ENCODE assay signal across 17 mouse cellular contexts in genomic region chr11:60246077-60246476, GRCm38 (mm10). TPM values are rescaled to one million over a fixed set of nuclear protein-coding genes. Genes with fewer than 3 reads are reported as not detected.
DNase-seq lines count a peak whose midpoint lies in the region; ATAC-seq and TF ChIP-seq lines count a peak whose summit lies in the region.
"Had no signal": no experiment of that assay in that cellular context is flagged by ENCODE, and none has a peak within 500 bp of the region (broad histone marks: within the 10 kb centered on the region; RNA-seq: fewer than 3 reads in every experiment).

No protein-coding gene starts in this region.

- H3K4me3 ChIP-seq in hindbrain, postnatal 0 days (ENCODE audit: low read length): no peak overlapping the region
- no peak overlapping the region for H3K4me3 ChIP-seq in hindbrain, embryonic 10.5 days
- H3K4me3 ChIP-seq in midbrain, postnatal 0 days (ENCODE audit: low read depth, low read length): no peak overlapping the region
- no peak overlapping the region for H3K4me3 ChIP-seq in midbrain, embryonic 15.5 days
- H3K4me3 ChIP-seq in limb, embryonic 10.5 days: no peak overlapping the region
- H3K4me3 ChIP-seq: hindbrain, embryonic 13.5 days; limb, embryonic 15.5 days; midbrain, embryonic 12.5 days had no signal

- no peaks in the 10 kb centered on the region for H3K4me1 ChIP-seq in hindbrain, postnatal 0 days (ENCODE audit: insufficient read depth, low read length)
- peaks cover 28% of the 10 kb centered on the region for H3K4me1 ChIP-seq in hindbrain, embryonic 10.5 days (replicated peaks)
- H3K4me1 ChIP-seq in midbrain, postnatal 0 days (ENCODE audit: insufficient read depth, low read length): no peaks in the 10 kb centered on the region
- peaks cover 16% of the 10 kb centered on the region for H3K4me1 ChIP-seq in midbrain, embryonic 15.5 days
- H3K4me1 ChIP-seq in limb, embryonic 10.5 days: peaks cover 33% of the 10 kb centered on the region

- DNase-seq in cerebellum, postnatal 25 days: peak; percentile 50 to 56
- DNase-seq in hindbrain, postnatal 0 days (ENCODE audit: low spot score): peak; percentile 35
- no peak for DNase-seq in hindbrain, embryonic 10.5 days (ENCODE audit: low spot score)
- DNase-seq in midbrain, postnatal 0 days (ENCODE audit: low spot score): peak; percentile 27
- no peak for DNase-seq in limb, embryonic 10.5 days (ENCODE audit: low spot score)
- DNase-seq in kidney, adult 8-10 months: no peak
- DNase-seq: adrenal gland, postnatal 25 days; gastrocnemius, postnatal 25 days; kidney, adult 11 months; kidney, postnatal 14 days; liver, postnatal 0 days; lung, postnatal 36 days had no signal

- H3K9me3 ChIP-seq in hindbrain, postnatal 0 days (ENCODE audit: low read length): no peaks in the 10 kb centered on the region
- no peaks in the 10 kb centered on the region for H3K9me3 ChIP-seq in hindbrain, embryonic 10.5 days
- no peaks in the 10 kb centered on the region for H3K9me3 ChIP-seq in midbrain, postnatal 0 days (ENCODE audit: low read length)
- no peaks in the 10 kb centered on the region for H3K9me3 ChIP-seq in midbrain, embryonic 15.5 days
- no peaks in the 10 kb centered on the region for H3K9me3 ChIP-seq in limb, embryonic 10.5 days (replicated peaks)
- H3K9me3 ChIP-seq: hindbrain, embryonic 13.5 days; limb, embryonic 15.5 days; midbrain, embryonic 12.5 days had no signal

- no peak overlapping the region for H3K4me2 ChIP-seq in hindbrain, postnatal 0 days (ENCODE audit: low read depth, low read length)
- H3K4me2 ChIP-seq in midbrain, postnatal 0 days (ENCODE audit: low read depth, low read length, poor library complexity, severe bottlenecking): no peak overlapping the region
- H3K4me2 ChIP-seq in midbrain, embryonic 15.5 days: no peak overlapping the region
- H3K4me2 ChIP-seq: hindbrain, embryonic 13.5 days; limb, embryonic 15.5 days; midbrain, embryonic 12.5 days had no signal

- TF ChIP-seq CTCF in hindbrain, postnatal 0 days (IDR thresholded peaks at IDR 0.05; ENCODE audit: low read depth): no peak
- TF ChIP-seq CTCF in midbrain, postnatal 0 days (IDR thresholded peaks at IDR 0.05): no peak

- no peak overlapping the region for H3K27ac ChIP-seq in hindbrain, postnatal 0 days
- H3K27ac ChIP-seq in hindbrain, embryonic 10.5 days: no peak overlapping the region
- H3K27ac ChIP-seq in midbrain, postnatal 0 days (ENCODE audit: low read depth, low read length): no peak overlapping the region
- H3K27ac ChIP-seq in midbrain, embryonic 15.5 days: no peak overlapping the region
- peak overlapping the region; percentile 56; the same call in 1 of the 2 replicates for H3K27ac ChIP-seq in limb, embryonic 10.5 days
- H3K27ac ChIP-seq: hindbrain, embryonic 13.5 days; limb, embryonic 15.5 days; midbrain, embryonic 12.5 days had no signal

- H3K36me3 ChIP-seq in hindbrain, postnatal 0 days (ENCODE audit: insufficient read depth, low read length): peaks cover 16% of the 10 kb centered on the region
- H3K36me3 ChIP-seq in hindbrain, embryonic 10.5 days: peaks cover 15% of the 10 kb centered on the region
- peaks cover 27% of the 10 kb centered on the region for H3K36me3 ChIP-seq in midbrain, postnatal 0 days (ENCODE audit: insufficient read depth, low read length)
- 0 out of 2 replicates have a peak, but pooled peaks cover 15% of the 10 kb centered on the region for H3K36me3 ChIP-seq in midbrain, embryonic 15.5 days (replicated peaks)
- H3K36me3 ChIP-seq in limb, embryonic 10.5 days: no peaks in the 10 kb centered on the region; the same call in 1 of the 2 replicates

- no peak for ATAC-seq in cerebellum, adult (ENCODE audit: insufficient number of reproducible peaks, low FRiP score, low TSS enrichment)
- no peak for ATAC-seq in hindbrain, postnatal 0 days
- no peak for ATAC-seq in midbrain, postnatal 0 days (ENCODE audit: low FRiP score)
- ATAC-seq in midbrain, embryonic 15.5 days (replicated peaks): no peak
- ATAC-seq: liver, postnatal 0 days had no signal

- no peak overlapping the region for H3K9ac ChIP-seq in hindbrain, postnatal 0 days (replicated peaks; ENCODE audit: low read length)
- no peak overlapping the region for H3K9ac ChIP-seq in midbrain, postnatal 0 days (replicated peaks; ENCODE audit: low read length, poor library complexity, severe bottlenecking)
- H3K9ac ChIP-seq in midbrain, embryonic 15.5 days: no peak overlapping the region
- H3K9ac ChIP-seq: hindbrain, embryonic 13.5 days; limb, embryonic 15.5 days; liver, postnatal 0 days; midbrain, embryonic 12.5 days had no signal

- H3K27me3 ChIP-seq in hindbrain, postnatal 0 days (ENCODE audit: insufficient read depth, low read length): no peaks in the 10 kb centered on the region
- no peaks in the 10 kb centered on the region for H3K27me3 ChIP-seq in hindbrain, embryonic 10.5 days (ENCODE audit: insufficient read depth, poor library complexity, severe bottlenecking)
- H3K27me3 ChIP-seq in midbrain, postnatal 0 days (ENCODE audit: insufficient read depth, low read length): no peaks in the 10 kb centered on the region
- H3K27me3 ChIP-seq in midbrain, embryonic 15.5 days (replicated peaks): no peaks in the 10 kb centered on the region
- H3K27me3 ChIP-seq in limb, embryonic 10.5 days (ENCODE audit: low read depth, poor library complexity, severe bottlenecking): no peaks in the 10 kb centered on the region
- H3K27me3 ChIP-seq: hindbrain, embryonic 13.5 days; limb, embryonic 15.5 days; midbrain, embryonic 12.5 days had no signal

RNA-seq across cellular contexts. Expression of gene Srebf1, which starts 23.7 kb away (rescaled TPM):
- 163 and 169 TPM in 2 replicates for total RNA-seq in hindbrain, postnatal 0 days (2014; rRNA removed)
- polyA plus RNA-seq in hindbrain, postnatal 0 days (2015; fragmentation: Nextera tagmentation; extraction: Ambion mirVana): 50.6 and 59.5 TPM in 2 replicates
- polyA plus RNA-seq in hindbrain, embryonic 10.5 days (2016; fragmentation: Nextera tagmentation; extraction: Ambion mirVana): 45.0 and 55.8 TPM in 2 replicates
- 77.1 and 96.5 TPM in 2 replicates for total RNA-seq in midbrain, postnatal 0 days (2014; rRNA removed)
- 34.5 and 38.1 TPM in 2 replicates for polyA plus RNA-seq in midbrain, postnatal 0 days (2015; fragmentation: Nextera tagmentation; extraction: Ambion mirVana)
- polyA plus RNA-seq in midbrain, embryonic 15.5 days (2015; fragmentation: Nextera tagmentation; extraction: Ambion mirVana): 37.0 and 38.3 TPM in 2 replicates
- 56.2 and 56.6 TPM in 2 replicates for polyA plus RNA-seq in limb, embryonic 10.5 days (2016; fragmentation: Nextera tagmentation; extraction: Ambion mirVana)

Comparison
In these comparisons a context has a peak if more than half of its experiments do, and no peak if none do; other contexts are left out.
1. DNase-seq: peak in cerebellum, postnatal 25 days (2 of 2), hindbrain, postnatal 0 days (single experiment) and midbrain, postnatal 0 days (single experiment); none in hindbrain, embryonic 10.5 days (single experiment), limb, embryonic 10.5 days (single experiment) and kidney, adult 8-10 months (0 of 2).